Mouse (Mus musculus): ENCODE results near the gene Sun5. TPM values are rescaled to one million over a fixed set of nuclear protein-coding genes. Genes with fewer than 3 reads are reported as not detected.
"Not testable (repeated sequence)": the region's sequence is repeated elsewhere in the genome, so short reads cannot be mapped to it uniquely, and the experiment has no call there.

Gene Sun5
- 0.38 and 0.81 TPM in 2 replicates for polyA plus RNA-seq (2012; rRNA removed)

DNA sequence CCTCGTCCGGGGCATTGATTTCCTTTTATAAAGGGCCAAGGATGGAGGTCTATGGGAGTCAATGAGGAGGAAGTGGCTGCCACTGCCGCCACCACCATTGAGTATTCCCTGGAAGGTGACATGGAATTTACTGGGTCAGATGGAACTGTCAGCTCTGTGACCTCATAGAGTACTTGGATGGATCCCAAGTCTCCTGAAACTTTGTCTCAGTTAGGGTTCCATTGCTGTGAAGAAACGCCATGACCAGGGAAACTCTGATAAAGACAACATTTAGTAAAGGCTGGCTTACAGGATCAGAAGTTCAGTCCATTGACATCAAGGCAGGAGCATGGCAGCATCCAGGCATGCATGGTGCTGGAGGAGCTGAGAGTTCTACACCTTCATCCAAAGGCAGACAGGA, at the start of gene Sun5:
TSS of gene Sun5 (minus strand) at position 101 of the 400 bp plus-strand sequence.
- no peak for DNase-seq (ENCODE audit: low read depth)

DNA sequence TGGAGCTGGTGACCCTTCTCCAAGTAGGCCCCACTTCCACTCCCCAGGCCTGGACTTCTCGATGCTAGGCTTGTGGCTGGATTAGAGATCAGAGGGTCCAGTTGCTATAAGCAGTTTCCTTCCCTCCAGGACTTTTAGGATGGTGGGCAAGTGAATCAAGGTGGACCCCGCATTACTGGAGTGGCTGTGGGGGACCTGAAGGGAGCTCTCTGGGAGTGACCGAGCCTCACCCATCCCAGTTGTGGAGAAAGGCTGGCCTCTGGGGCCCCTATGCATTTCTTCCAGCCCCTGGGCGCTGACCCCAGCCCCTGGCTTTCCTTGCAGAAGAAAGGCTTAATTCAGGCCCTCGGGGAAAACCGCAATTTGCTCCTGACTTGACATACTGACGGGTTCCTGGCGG, 47.0 kb upstream of the Sun5 start, which contains the start of gene Bpifb3:
TSS of gene Bpifb3 (plus strand) at position 301 of the 400 bp plus-strand sequence.
- no peak for DNase-seq (ENCODE audit: low read depth)

DNA sequence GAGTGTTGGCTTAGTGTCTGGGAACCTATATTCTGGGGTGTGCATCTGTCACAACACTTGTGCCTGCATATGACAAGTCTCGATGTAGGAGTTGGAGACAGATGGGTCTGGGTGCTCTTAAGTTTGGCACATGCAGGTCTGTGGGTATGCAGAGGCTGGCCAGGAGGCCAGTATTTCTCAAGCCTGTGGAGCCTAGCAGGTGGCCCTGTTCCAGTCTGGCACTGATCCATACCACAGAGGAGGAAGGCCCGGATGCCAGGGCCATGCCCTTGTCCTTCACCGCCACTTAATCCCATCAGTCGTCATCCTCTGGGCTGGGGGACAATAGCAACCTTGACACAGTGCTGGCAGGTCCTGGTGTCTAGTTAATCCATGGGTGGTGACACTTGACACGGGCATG, 43.3 kb upstream of the Sun5 start:
- peak; percentile 3 for DNase-seq (ENCODE audit: low read depth)

DNA sequence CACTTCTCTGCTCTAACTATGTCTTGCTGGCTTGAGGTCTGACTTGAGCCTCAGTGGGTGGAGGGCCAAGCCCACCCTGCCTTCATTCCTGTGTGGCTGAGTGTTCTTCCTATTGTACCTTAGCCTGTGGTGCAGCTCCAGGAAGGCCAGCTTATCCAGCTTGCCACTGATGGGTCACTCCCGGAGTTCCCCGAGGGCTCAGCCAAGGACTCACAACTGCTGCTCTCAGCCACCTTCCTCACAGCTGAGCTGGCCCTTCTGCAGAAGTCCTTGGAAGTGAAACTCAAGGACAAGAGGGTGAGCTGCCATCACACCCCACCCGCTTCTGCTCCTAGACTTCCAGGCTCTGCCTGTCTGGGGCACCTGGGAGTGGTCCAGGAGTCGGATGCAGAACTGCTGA, 35.7 kb upstream of the Sun5 start:
- no peak for DNase-seq (ENCODE audit: low read depth)

DNA sequence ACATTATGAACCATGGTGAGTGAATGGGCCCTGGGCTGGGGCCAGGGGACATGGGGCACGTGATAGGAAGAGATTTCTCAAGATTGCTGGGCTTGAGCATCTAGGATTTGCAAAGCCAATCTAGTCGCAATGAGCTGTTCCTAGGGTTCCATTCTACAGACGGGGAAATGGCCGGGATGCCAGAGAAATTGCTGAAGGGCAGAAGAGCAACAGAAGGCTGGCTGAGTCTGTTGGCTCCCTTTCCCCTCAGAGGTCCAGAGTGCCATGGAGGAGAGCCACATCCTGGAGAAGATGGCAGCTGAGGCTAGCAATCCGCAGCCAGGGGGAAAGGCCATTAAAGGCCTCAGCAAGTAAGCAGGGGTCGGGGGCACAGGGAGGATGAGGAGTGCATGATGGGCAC, 31.8 kb upstream of the Sun5 start:
- no peak for DNase-seq (ENCODE audit: low read depth)

DNA sequence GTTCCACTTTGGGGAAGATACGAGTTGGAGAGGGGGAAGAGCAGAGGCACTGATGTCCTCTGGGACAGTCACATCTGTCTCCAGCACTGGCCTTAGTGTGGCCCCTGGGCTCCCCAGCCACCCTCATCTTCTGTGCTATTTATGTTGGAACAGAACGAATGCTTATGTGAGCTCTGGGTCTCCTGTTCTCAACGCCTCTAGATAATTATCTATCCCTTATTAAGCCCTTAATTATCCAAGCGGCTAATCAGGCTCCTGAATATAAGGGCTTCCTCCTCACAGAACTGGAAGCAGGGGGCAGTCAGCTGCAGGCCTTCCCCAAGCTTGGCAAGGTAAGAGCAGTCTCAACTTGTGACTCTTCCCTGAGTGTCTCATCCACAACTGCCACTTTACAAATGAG, 29.2 kb upstream of the Sun5 start, which contains the start of gene Bpifb6:
TSS of gene Bpifb6 (plus strand) at position 301 of the 400 bp plus-strand sequence.
- DNase-seq (ENCODE audit: low read depth), result no peak

DNA sequence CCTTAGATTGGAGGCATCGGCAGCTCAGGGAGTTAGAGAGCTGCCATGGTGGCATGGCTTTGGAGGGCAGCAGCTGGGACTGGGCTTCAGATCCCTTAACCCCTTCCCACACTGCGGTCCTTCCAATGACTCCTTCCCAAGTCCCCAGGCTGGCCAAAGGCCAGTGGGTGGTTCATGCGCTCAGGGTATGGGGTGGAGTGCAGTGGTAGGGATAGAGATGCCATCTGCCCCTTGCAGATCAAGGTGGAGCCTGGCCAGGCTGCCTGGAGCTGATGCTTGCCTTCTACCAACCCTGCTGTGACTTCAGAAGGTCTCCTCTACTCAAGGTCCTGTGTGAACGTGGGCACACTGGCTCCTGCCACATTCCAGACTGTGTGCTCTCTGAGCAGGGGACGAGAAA, 28.2 kb upstream of the Sun5 start:
- DNase-seq (ENCODE audit: low read depth), result no peak

DNA sequence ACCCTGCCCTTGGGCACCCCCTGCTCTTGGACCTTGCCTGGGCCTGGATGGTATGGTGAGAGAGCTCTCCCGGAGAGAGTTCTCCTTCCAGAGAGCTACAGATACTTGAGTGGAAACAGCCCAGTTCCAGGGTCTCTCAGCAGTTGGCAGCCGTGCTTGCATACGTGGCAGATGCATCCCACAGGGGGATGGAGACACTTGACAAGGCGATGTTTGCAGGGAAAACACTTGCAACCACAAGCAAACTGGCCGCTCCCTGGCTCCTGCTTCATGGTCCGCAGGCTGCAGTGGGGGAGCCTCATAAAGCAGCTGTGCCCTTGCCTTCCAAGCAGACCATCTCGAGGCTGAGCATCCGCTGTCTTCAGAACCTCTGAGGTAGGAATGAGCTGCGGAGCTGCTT, 3.9 kb upstream of the Sun5 start, which contains the start of gene Bpifb2:
TSS of gene Bpifb2 (plus strand) at position 301 of the 400 bp plus-strand sequence.
- DNase-seq (ENCODE audit: low read depth), result no peak

DNA sequence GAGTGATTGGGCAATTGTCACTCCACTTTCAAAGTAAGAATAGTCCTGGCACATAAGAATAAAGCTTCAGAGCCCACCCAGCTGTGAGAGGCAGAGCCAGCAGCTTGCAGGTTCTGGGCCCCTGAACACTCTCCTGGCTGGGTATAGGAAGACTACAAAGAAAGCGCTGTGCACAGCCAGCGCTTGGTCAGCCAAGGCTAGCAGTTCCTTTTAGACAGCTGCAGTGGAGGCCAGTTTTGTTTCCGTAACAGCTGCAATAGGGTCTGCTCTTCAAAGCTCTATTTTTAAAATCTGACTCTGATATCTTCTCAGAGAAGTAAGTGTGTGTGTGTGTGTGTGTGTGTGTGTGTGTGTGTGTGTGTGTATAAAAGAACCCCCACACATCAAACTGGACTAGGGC, 8.9 kb downstream of the Sun5 start:
- no peak for DNase-seq (ENCODE audit: low read depth)

DNA sequence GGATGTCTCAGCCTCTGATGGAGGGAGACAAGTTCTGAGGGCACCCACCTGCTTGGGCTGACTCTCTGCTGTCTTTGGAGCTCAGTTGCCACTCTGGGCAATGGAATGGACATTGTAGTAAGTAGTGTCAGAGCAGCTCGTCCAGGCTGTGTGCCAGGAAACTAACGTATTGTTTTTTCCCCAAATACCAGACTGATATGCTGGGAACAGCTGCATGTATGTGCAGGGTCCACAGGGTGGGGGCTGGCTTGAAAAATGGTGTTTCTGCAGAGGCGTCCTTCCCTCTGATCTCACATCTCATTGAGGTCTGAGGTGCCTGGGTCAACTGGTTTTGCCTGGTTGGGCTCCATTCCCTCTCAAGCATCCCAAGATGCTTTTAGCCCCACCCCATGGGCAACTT, 10.2 kb downstream of the Sun5 start:
- DNase-seq (ENCODE audit: low read depth), result no peak

DNA sequence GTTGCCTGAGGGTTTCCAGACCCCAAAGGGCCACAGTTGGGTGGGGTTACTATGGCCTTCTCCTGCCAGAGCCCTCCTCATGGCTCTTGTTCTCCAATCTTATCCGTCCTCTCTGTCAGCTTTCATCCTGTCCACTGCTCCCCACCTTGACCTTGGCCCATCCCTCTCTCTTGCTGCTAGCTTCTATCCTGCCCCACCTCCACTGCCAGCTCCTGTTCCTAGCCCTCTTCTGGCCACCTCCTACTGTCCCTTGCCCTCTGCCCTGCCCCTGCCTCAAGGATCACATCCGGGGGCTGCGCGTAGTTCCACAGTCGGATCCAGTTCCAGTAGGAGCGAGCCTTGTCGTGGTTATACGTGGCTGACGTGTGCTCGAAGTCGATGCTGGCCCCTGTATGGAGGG, 10.6 kb downstream of the Sun5 start:
- DNase-seq (ENCODE audit: low read depth), result no peak

DNA sequence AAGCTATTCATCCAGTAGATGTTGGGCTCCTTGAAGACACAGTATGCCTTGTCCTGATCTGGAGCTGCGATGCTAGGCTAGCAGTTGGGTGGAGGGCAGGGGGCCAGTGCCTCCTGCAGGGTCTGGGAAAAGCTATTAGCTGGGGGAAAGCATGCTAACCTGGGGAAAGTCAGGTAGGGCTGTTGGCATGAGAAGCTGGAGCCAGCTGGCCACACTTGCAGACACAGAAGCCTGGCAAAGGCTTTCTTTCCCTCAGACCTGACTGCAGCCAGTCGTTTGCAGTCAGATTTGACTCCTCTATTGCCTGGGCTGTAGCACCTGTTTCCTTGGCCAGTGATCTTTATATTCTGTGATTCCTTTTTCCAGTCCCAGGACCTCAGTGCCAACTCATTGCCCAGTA, 11.3 kb downstream of the Sun5 start:
- no peak for DNase-seq (ENCODE audit: low read depth)

DNA sequence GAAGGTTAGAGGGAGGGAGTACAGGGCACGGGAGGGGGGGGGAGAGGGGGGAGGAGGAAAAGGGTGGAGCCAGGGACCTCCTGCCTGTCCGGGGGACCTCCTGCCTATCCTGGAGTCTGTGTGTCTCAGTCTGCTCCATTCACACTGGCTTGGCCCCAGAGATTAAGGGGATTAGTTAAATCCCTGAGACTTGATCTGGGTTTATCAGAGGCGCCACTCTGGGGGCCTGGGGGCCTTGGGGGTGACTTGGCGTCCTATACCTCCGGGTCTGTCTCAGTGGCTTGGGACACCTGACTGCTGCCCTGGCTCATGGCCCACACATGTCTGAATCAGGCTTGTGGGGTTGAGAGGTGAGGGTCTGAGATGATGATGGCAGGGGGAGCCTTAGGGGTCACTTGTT, 17.3 kb downstream of the Sun5 start:
- no peak for DNase-seq (ENCODE audit: low read depth)

DNA sequence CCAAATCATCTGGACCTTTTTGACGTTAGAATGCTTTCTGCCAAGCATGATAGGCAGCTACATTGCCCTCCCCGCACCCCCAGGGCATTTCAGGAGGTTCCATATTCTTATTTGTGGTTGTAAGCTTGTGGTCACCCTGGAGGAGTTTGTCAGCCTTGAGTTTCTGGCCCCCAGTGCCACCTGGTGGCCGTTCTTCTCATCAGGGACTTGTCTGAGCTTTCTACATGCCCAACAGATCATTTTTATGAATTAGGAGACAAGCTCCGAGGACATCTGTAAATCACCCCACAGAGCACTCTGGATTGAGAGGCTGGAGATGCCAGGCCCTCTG, 19.9 kb downstream of the Sun5 start:
- DNase-seq (ENCODE audit: low read depth), result no peak

DNA sequence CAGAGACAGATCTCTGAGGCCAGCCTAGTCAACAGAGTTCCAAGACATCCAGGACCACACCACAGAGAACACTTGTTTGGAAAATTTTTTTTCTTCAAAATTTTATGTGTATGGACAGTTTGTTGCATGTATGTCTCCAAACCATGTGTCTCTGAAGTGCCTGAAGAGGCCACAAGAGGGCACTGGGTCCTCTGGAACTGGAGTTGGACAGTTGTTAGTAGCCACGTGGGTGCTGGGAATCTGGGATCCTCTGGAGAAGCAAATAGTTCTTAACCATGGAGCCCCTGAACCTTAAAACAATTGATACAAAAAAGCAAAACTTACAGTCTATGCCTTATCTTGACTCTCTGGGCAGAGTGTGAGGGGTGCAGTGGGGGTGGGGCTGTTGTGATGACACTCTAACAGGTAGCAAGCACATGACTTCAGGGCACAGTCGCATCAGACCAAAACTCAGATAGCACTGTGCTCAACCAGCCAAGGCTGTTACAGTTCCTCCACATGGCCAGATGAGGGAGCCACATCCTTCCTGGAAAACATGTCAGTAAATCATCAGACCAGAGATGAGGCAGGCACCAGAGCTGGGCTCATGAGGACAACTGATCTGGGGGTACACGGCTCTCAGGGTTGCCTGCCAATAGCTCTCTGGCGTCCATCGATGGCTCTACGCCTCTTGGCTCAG, 20.4 kb downstream of the Sun5 start:
- DNase-seq (ENCODE audit: low read depth), result no peak

DNA sequence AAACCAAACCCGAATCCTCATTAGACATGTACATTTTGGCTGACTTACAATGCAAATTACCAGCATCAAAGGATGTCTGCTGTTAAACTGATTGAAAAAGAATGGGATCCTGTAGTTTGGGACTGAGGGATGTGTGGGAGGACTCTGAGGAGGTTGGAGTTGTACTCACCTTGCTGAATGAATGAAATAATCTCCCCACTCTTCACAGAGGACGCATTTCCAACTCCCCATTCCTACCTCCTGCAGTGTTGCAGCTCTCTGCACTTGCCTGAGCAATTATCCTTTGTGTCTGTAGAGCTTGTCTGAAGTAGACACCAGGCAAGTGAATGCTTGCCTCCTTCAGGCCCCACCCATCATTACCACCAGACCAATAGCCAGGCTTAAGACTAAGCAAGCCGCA, 22.5 kb downstream of the Sun5 start:
- DNase-seq (ENCODE audit: low read depth), result no peak

DNA sequence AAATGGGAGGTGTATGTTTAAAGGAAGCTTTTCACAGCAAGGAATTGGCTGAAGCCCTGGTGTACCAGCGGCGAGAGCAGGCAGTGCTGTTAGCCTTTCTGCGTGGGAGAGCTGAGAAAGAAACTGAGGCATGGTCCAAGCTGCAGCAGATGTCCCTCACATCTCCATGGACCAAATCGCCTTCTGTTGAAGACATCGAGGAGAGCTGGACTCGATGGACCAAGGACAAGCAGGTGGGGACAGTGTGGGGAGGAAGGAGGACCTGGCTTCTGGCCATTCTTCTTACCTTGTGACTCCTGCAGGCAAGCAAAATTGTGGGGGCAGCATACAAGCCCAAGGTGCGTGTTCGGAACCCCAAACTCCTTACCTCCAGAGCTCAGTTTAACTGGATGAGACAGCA, 28.0 kb downstream of the Sun5 start:
- DNase-seq (ENCODE audit: low read depth), result no peak

DNA sequence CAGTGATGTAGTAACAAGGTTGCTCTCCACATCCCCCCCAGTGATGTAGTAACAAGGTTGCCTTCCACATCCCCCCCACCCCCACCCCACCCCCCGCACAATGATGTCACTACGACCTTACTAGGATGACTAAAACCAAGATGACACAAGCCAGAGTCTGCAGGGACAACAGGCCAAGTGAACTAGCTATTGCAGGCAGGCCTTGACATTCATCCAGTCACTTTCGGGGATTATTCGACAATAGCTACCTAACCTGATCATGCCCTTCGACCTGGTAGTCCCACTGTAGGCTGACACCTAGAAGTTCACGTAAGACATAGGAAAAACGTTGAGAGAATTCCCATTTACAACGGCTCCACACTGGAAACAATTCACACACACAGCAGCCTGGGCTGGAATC, 37.6 kb downstream of the Sun5 start:
- no peak for DNase-seq (ENCODE audit: low read depth)

DNA sequence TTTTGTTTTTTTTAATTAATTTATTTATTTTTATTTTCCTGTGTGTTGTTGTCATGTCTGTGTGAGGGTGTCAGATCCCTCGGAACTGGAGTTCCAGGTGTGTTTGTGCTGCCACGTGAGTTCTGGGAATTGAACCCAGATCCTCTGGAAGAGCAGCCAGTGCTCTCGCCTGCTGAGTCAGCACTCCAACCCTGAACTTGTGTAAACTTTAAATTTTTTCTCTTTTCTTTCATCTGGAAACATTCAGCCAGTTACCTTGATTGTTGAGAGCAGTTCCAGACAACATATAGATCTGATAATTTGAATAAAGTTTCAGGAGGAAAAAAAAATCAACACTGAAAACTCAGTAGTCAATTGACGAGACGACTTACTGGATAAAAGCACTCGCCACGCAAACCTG, 42.2 kb downstream of the Sun5 start:
- DNase-seq (ENCODE audit: low read depth), result no peak

DNA sequence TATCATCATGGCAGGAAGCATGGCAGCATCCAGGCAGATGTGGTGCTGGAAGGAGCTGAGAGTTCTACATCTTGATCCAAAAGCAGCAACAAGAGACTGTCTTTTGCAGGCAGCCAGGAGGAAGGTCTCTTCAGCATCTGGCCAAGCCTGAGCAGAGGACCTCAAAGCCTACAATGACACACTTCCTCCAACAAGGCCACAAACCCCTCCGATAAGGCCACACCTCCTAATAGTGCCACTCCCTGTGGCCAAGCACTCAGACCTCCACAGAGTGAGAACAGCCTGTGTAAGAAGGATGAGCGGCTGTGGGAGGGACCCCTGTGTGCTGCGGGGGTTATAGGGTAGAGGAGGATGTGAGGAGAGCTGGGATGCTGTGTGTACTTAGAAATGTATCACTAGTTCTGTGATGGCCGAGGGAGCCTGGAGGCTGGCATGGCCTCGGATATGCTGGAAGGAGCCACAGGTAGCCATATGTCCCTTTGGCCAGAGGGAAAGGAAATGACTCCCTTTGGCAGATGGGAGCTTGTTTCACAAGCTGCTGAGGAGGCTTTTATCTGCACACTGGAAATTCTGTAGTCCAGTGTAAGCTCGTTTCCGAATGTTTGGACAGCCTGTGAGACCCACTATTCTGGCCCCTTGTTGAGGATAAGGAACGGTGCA, 43.6 kb downstream of the Sun5 start:
- no peak for DNase-seq (ENCODE audit: low read depth)

DNA sequence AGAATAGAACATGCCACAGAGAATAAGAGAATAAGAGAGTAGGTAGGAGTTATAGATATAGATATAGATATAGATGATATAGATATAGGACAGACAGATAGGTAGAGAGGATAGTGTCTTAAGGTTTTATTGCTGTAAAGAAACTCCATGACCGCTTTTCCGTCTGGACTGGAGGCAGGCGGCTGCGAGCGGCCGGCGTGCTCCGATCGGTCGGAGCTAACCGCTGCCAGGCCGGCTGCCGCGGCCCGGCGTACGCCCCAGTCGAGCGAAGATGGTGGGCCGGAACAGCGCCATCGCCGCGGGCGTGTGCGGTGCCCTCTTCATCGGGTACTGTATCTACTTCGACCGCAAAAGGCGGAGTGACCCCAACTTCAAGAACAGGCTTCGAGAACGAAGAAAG, 45.0 kb downstream of the Sun5 start:
- not testable (repeated sequence) for DNase-seq (ENCODE audit: low read depth)

DNA sequence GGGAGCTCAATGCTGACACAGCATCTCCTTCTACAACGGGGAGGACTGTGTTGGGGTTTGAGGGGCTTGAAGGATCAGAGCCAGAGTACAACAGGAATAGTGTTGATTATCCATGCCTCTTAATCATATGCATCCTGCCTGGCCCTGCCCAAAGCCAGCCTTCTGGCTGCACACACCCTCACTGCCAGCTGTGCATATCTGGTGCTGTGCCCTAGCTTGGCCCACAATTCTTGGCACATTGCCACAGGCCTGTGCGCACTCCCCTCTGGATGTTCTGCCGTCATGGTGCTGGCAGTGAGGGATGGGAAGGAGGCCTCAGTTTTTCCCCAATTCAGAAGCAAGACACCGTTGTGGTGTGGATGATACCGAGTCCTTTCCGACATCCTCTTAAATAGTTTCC, 46.3 kb downstream of the Sun5 start:
- DNase-seq (ENCODE audit: low read depth), result no peak

DNA sequence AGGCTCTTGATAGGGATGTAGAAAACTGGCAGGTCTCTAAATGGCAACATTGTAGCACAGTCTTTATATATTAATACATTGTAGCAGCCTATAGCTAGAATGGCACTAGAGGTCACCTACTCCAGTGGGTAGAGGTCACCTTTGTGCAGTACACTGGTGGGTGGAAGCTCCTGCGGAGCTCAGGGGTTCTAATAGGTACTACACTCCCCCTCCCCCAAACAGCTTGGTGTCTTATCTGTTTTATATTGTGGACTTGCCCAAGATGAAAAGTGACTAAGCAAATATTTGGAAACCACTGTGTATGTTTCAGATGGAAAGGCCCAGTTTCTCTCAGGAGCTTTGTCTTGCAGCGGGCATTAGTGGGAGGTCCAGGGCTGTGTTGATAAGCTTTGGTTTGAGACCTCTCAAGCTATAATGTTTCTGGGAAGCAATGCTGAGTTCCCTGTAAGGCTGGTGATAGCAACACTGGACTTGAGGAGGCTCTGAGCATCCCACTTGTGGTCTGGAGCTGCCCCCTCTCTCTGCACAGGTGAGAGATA, 48.8 kb downstream of the Sun5 start:
- DNase-seq (ENCODE audit: low read depth), result no peak

Data from gonadal fat pad, adult 2 months (tissue).